Mouse (Mus musculus) forebrain, postnatal 0 days (tissue): ENCODE data around the gene Hyal2. TPM values are rescaled to one million over a fixed set of nuclear protein-coding genes. Genes with fewer than 3 reads are reported as not detected.
"Not testable (repeated sequence)": the region's sequence is repeated elsewhere in the genome, so short reads cannot be mapped to it uniquely, and the experiment has no call there.

ENCODE experiments used
- ATAC-seq: fragments of 200-750 bp; cut with Nextera tagmentation; 2 replicates; pipeline ENCODE4 v1.8.0; 2017; ENCODE audit warnings: mild to moderate bottlenecking, moderate library complexity
- DNase-seq: peaks from one replicate; pipeline ENCODE4 v3.0.0-alpha.2; 2015
- H3K27ac ChIP-seq: fragments of 300-500 bp; sonication (generic); 2 replicates; pipeline ENCODE4 v1.5.1; 2014; ENCODE audit warnings: low read depth, mild to moderate bottlenecking, antibody characterized with exemption, low read length, moderate library complexity, mixed read lengths
- H3K27me3 ChIP-seq: fragments of 300-500 bp; sonication (generic); 2 replicates; pipeline ENCODE4 v1.6.1; 2014; ENCODE audit warnings: mild to moderate bottlenecking, low read length, mixed read lengths; ENCODE audit not compliant: insufficient read depth
- H3K36me3 ChIP-seq: fragments of 300-500 bp; sonication (generic); 2 replicates; pipeline ENCODE4 v1.6.1; 2014; ENCODE audit warnings: mild to moderate bottlenecking, moderate library complexity; ENCODE audit not compliant: insufficient read depth
- H3K4me1 ChIP-seq: fragments of 300-500 bp; sonication (generic); 2 replicates; pipeline ENCODE4 v1.6.1; 2014; ENCODE audit warnings: antibody characterized with exemption; ENCODE audit not compliant: insufficient read depth
- H3K4me2 ChIP-seq: fragments of 300-500 bp; sonication (generic); 2 replicates; pipeline ENCODE4 v1.6.1; 2014; ENCODE audit warnings: low read depth, mild to moderate bottlenecking, moderate library complexity
- H3K4me3 ChIP-seq: fragments of 300-500 bp; sonication (generic); 2 replicates; pipeline ENCODE4 v1.5.1; 2014; ENCODE audit warnings: low read depth, low read length, mixed read lengths
- H3K9ac ChIP-seq: fragments of 300-500 bp; sonication (generic); 2 replicates; pipeline ENCODE4 v1.6.1; 2014; ENCODE audit warnings: mild to moderate bottlenecking
- H3K9me3 ChIP-seq: fragments of 300-500 bp; sonication (generic); 2 replicates; pipeline ENCODE4 v1.6.1; 2016; ENCODE audit warnings: low read length
- CTCF ChIP-seq: sonication (generic); IDR thresholded peaks from 2 replicates; pipeline ENCODE4 v1.5.1; 2016; ENCODE audit warnings: antibody characterized with exemption, control low read depth, low read depth
- WGBS: fragments of 180-500 bp; shearing (Covaris S2); extraction: QIAGEN DNeasy Blood & Tissue Kit; methylation state at CpG from one replicate; pipeline ENCODE4 v1.1.7; 2014; 5-methylcytosine and 5-hydroxymethylcytosine counted together
- polyA plus RNA-seq: library from polyadenylated mRNA; unstranded; fragments of >200 nt; fragmentation: Nextera tagmentation; extraction: Ambion mirVana; gene quantifications from 2 replicates; pipeline ENCODE4 v1.2.1, GENCODE M21; 2015
- total RNA-seq: library from RNA; depleted of rRNA; stranded (reverse); fragments of >200 nt; gene quantifications from 2 replicates; pipeline ENCODE4 v1.2.3, GENCODE M21; 2014

Gene Hyal2
- total and polyA plus RNA-seq, 2 experiments from 2014 or later = 43.1 to 51.5 TPM

GRCm38 (mm10) chr9:107555701-107556100 is 12.0 kb upstream of the Hyal2 start:
- Histone ChIP-seq H3K9me3 (no peaks in the 10 kb centered on the region), H3K27ac (no peak overlapping the region), H3K36me3 (peaks cover 36% of the 10 kb centered on the region), H3K4me3 (peak overlapping the region; percentile 69), H3K9ac (peak overlapping the region; percentile 70; the same call in 1 of the 2 replicates), H3K27me3 (peaks cover 11% of the 10 kb centered on the region), H3K4me2 (peak overlapping the region; percentile 87), H3K4me1 (peaks cover 28% of the 10 kb centered on the region)
- no peak for TF ChIP-seq CTCF
- WGBS = 45% methylated on average over 2 of the region's 2 CpGs
- no peak for ATAC-seq
- no peak for DNase-seq

- Histone ChIP-seq H3K4me3 (no peak overlapping the region), H3K4me2 (no peak overlapping the region), H3K4me1 (peaks cover 24% of the 10 kb centered on the region), H3K27ac (no peak overlapping the region), H3K9ac (no peak overlapping the region), H3K36me3 (peaks cover 43% of the 10 kb centered on the region), H3K27me3 (peaks cover 9% of the 10 kb centered on the region; the same call in 1 of the 2 replicates), H3K9me3 (no peaks in the 10 kb centered on the region)
- DNase-seq (no peak), ATAC-seq (no peak)
- WGBS = 75% methylated on average over 3 of the region's 3 CpGs
- TF ChIP-seq CTCF = no peak
Observed at GRCm38 (mm10) chr9:107556346-107556745, 11.4 kb upstream of the Hyal2 start.

GRCm38 (mm10) chr9:107563029-107563581 is 4.6 kb upstream of the Hyal2 start, which contains the start of gene Tusc2:
Gene Tusc2 (plus strand): TSS chr9:107563255.
- Histone ChIP-seq H3K36me3 (peaks cover 52% of the 10 kb centered on the region), H3K4me1 (peaks cover 19% of the 10 kb centered on the region), H3K27ac (peak within 1 kb of the TSS; percentile 72), H3K4me3 (peak within 1 kb of the TSS; percentile 91), H3K27me3 (no peaks in the 10 kb centered on the region), H3K9ac (peak within 1 kb of the TSS; percentile 81), H3K9me3 (no peaks in the 10 kb centered on the region), H3K4me2 (peak within 1 kb of the TSS; percentile 76)
- DNase-seq (peak; percentile 93), ATAC-seq (peak; percentile 99)
- TF ChIP-seq CTCF = no peak; the same call in 1 of the 2 replicates
- 3% methylated on average over 43 of the region's 46 CpGs for WGBS

- WGBS = 50% methylated on average over 5 of the region's 5 CpGs
- not testable (repeated sequence) for ATAC-seq
Observed at GRCm38 (mm10) chr9:107565556-107565955, 2.2 kb upstream of the Hyal2 start.

GRCm38 (mm10) chr9:107566041-107566709 is 1.6 kb upstream of the Hyal2 start:
- Histone ChIP-seq H3K4me1 (peaks cover 35% of the 10 kb centered on the region), H3K27ac (no peak overlapping the region; the same call in 1 of the 2 replicates), H3K9me3 (no peaks in the 10 kb centered on the region), H3K9ac (no peak overlapping the region), H3K4me3 (no peak overlapping the region), H3K27me3 (no peaks in the 10 kb centered on the region), H3K36me3 (peaks cover 25% of the 10 kb centered on the region), H3K4me2 (no peak overlapping the region)
- peak; percentile 87 for TF ChIP-seq CTCF
- no peak for ATAC-seq
- DNase-seq = peak; percentile 72
- WGBS = 58% methylated on average over 15 of the region's 15 CpGs

More at GRCm38 (mm10) chr9:107565556-107565955, 2.2 kb upstream of the Hyal2 start:
- Histone ChIP-seq H3K4me1 (peaks cover 31% of the 10 kb centered on the region), H3K36me3 (peaks cover 29% of the 10 kb centered on the region)
- H3K27ac ChIP-seq, H3K27me3 ChIP-seq, DNase-seq, H3K4me2 ChIP-seq, H3K9me3 ChIP-seq, H3K4me3 ChIP-seq, H3K9ac ChIP-seq: not testable (repeated sequence)
- peak; percentile 25; the same call in 1 of the 2 replicates for TF ChIP-seq CTCF

- no peak overlapping the region for H3K9ac ChIP-seq
- ATAC-seq (no peak), DNase-seq (no peak)
- WGBS = 77% methylated on average over 3 of the region's 3 CpGs
- H3K36me3 ChIP-seq = peaks cover 25% of the 10 kb centered on the region
- no peak for TF ChIP-seq CTCF
- H3K27ac ChIP-seq = no peak overlapping the region
- H3K27me3 ChIP-seq = no peaks in the 10 kb centered on the region
- no peak overlapping the region for H3K4me2 ChIP-seq
- peaks cover 35% of the 10 kb centered on the region for H3K4me1 ChIP-seq
- H3K9me3 ChIP-seq = no peaks in the 10 kb centered on the region
- H3K4me3 ChIP-seq = no peak overlapping the region
Observed at GRCm38 (mm10) chr9:107566855-107567254, 890 bp upstream of the Hyal2 start.
